Comparison of ENCODE assay signal across 18 mouse cellular contexts in genomic region chr2:167142282-167142681, GRCm38 (mm10). TPM values are rescaled to one million over a fixed set of nuclear protein-coding genes. Genes with fewer than 3 reads are reported as not detected.
DNase-seq lines count a peak whose midpoint lies in the region; ATAC-seq lines count a peak whose summit lies in the region.
"Had no signal": no experiment of that assay in that cellular context is flagged by ENCODE, and none has a peak within 500 bp of the region (broad histone marks: within the 10 kb centered on the region; RNA-seq: fewer than 3 reads in every experiment).

No protein-coding gene starts in this region.

- H3K9ac ChIP-seq in liver, embryonic 12.5 days, result no peak overlapping the region
- H3K9ac ChIP-seq in liver, embryonic 11.5 days (ENCODE audit: low read depth, low read length), result no peak overlapping the region
- no peak overlapping the region for H3K9ac ChIP-seq in midbrain, embryonic 11.5 days (ENCODE audit: low read length)
- no peak overlapping the region for H3K9ac ChIP-seq in midbrain, embryonic 13.5 days (replicated peaks)
- H3K9ac ChIP-seq in liver, embryonic 15.5 days, result no peak overlapping the region
- H3K9ac ChIP-seq: forebrain, embryonic 13.5 days; hindbrain, embryonic 14.5 days had no signal

- H3K9me3 ChIP-seq in liver, embryonic 12.5 days (replicated peaks), result no peaks in the 10 kb centered on the region
- no peaks in the 10 kb centered on the region for H3K9me3 ChIP-seq in liver, embryonic 11.5 days (ENCODE audit: control insufficient read depth, low read length)
- H3K9me3 ChIP-seq in midbrain, embryonic 11.5 days (ENCODE audit: control insufficient read depth, low read length), result no peaks in the 10 kb centered on the region
- no peaks in the 10 kb centered on the region for H3K9me3 ChIP-seq in midbrain, embryonic 13.5 days
- no peaks in the 10 kb centered on the region for H3K9me3 ChIP-seq in liver, embryonic 15.5 days (replicated peaks)
- H3K9me3 ChIP-seq: forebrain, embryonic 13.5 days; heart, embryonic 10.5 days; hindbrain, embryonic 10.5 days had no signal

- 0 out of 2 replicates have a peak, but pooled peaks have one; percentile 46 for ATAC-seq in liver, embryonic 12.5 days
- no peak for ATAC-seq in liver, embryonic 11.5 days (replicated peaks; ENCODE audit: low FRiP score)
- ATAC-seq in midbrain, embryonic 11.5 days (ENCODE audit: low FRiP score), result no peak
- no peak for ATAC-seq in midbrain, embryonic 13.5 days
- peak; percentile 53; the same call in 1 of the 2 replicates for ATAC-seq in liver, embryonic 15.5 days (ENCODE audit: insufficient read depth)
- ATAC-seq: forebrain, embryonic 13.5 days had no signal

- peaks cover 84% of the 10 kb centered on the region for H3K27me3 ChIP-seq in liver, embryonic 12.5 days (replicated peaks)
- H3K27me3 ChIP-seq in liver, embryonic 11.5 days (replicated peaks; ENCODE audit: control insufficient read depth, insufficient read depth, low read length), result peaks cover 42% of the 10 kb centered on the region
- no peaks in the 10 kb centered on the region for H3K27me3 ChIP-seq in midbrain, embryonic 11.5 days (ENCODE audit: control insufficient read depth, insufficient read depth, low read length)
- no peaks in the 10 kb centered on the region for H3K27me3 ChIP-seq in midbrain, embryonic 13.5 days
- H3K27me3 ChIP-seq in liver, embryonic 15.5 days, result peaks cover 66% of the 10 kb centered on the region
- H3K27me3 ChIP-seq: forebrain, embryonic 13.5 days had no signal

- WGBS in liver, embryonic 12.5 days (ENCODE audit: insufficient replicate concordance), result 74% methylated on average over 3 of the region's 3 CpGs
- 82% methylated on average over 3 of the region's 3 CpGs for WGBS in liver, embryonic 11.5 days
- 95% methylated on average over 3 of the region's 3 CpGs for WGBS in midbrain, embryonic 11.5 days
- WGBS in midbrain, embryonic 13.5 days, result 86% methylated on average over 3 of the region's 3 CpGs
- 62% methylated on average over 3 of the region's 3 CpGs for WGBS in liver, embryonic 15.5 days (ENCODE audit: insufficient replicate concordance)

- H3K4me3 ChIP-seq in liver, embryonic 12.5 days, result no peak overlapping the region
- no peak overlapping the region for H3K4me3 ChIP-seq in liver, embryonic 11.5 days (ENCODE audit: low read depth, low read length)
- no peak overlapping the region for H3K4me3 ChIP-seq in midbrain, embryonic 11.5 days (ENCODE audit: low read depth, low read length)
- no peak overlapping the region for H3K4me3 ChIP-seq in midbrain, embryonic 13.5 days (replicated peaks)
- H3K4me3 ChIP-seq in liver, embryonic 15.5 days (replicated peaks), result no peak overlapping the region
- H3K4me3 ChIP-seq: forebrain, embryonic 13.5 days; heart, embryonic 10.5 days; hindbrain, embryonic 10.5 days had no signal

- H3K4me2 ChIP-seq in liver, embryonic 12.5 days, result peak overlapping the region; percentile 38
- no peak overlapping the region for H3K4me2 ChIP-seq in liver, embryonic 11.5 days
- no peak overlapping the region for H3K4me2 ChIP-seq in midbrain, embryonic 11.5 days
- H3K4me2 ChIP-seq in midbrain, embryonic 13.5 days (replicated peaks), result no peak overlapping the region
- H3K4me2 ChIP-seq in liver, embryonic 15.5 days, result 0 out of 2 replicates have a peak overlapping the region, but pooled peaks have one; percentile 8
- H3K4me2 ChIP-seq: forebrain, embryonic 13.5 days; hindbrain, embryonic 14.5 days had no signal

- no peak overlapping the region for H3K27ac ChIP-seq in liver, embryonic 12.5 days
- H3K27ac ChIP-seq in liver, embryonic 11.5 days (ENCODE audit: low read depth, low read length), result no peak overlapping the region
- no peak overlapping the region for H3K27ac ChIP-seq in midbrain, embryonic 11.5 days (ENCODE audit: low read depth, low read length)
- H3K27ac ChIP-seq in midbrain, embryonic 13.5 days, result no peak overlapping the region
- H3K27ac ChIP-seq in liver, embryonic 15.5 days (replicated peaks), result no peak overlapping the region
- H3K27ac ChIP-seq: forebrain, embryonic 13.5 days; heart, embryonic 10.5 days; hindbrain, embryonic 10.5 days; hindbrain, embryonic 14.5 days had no signal

- no peak for DNase-seq in liver, embryonic 11.5 days (ENCODE audit: low spot score)
- DNase-seq in midbrain, embryonic 11.5 days (ENCODE audit: low spot score, missing footprints), result peak; percentile 0
- DNase-seq in lung, postnatal 36 days, result no peak
- no peak for DNase-seq in natural killer cell, adult 2 months (ENCODE audit: low spot score in 2 of 2)
- DNase-seq: adrenal gland, adult 8-10 months; adrenal gland, postnatal 36 days; cerebellum, adult 11 months; cerebellum, adult 8-10 months; cerebellum, postnatal 14 days; gastrocnemius, postnatal 10 days; heart, adult 18-20 months had no signal

- peaks cover 25% of the 10 kb centered on the region for H3K4me1 ChIP-seq in liver, embryonic 12.5 days
- H3K4me1 ChIP-seq in liver, embryonic 11.5 days (replicated peaks; ENCODE audit: control insufficient read depth, insufficient read depth, low read length), result peaks cover 12% of the 10 kb centered on the region
- peaks cover 6% of the 10 kb centered on the region; the same call in 1 of the 2 replicates for H3K4me1 ChIP-seq in midbrain, embryonic 11.5 days (ENCODE audit: control insufficient read depth, insufficient read depth, low read length)
- peaks cover 31% of the 10 kb centered on the region for H3K4me1 ChIP-seq in midbrain, embryonic 13.5 days (replicated peaks)
- peaks cover 16% of the 10 kb centered on the region for H3K4me1 ChIP-seq in liver, embryonic 15.5 days (replicated peaks)

- H3K36me3 ChIP-seq in liver, embryonic 12.5 days, result no peaks in the 10 kb centered on the region
- H3K36me3 ChIP-seq in liver, embryonic 11.5 days (ENCODE audit: control insufficient read depth, insufficient read depth, low read length), result no peaks in the 10 kb centered on the region
- no peaks in the 10 kb centered on the region for H3K36me3 ChIP-seq in midbrain, embryonic 11.5 days (ENCODE audit: control insufficient read depth, insufficient read depth, low read length)
- no peaks in the 10 kb centered on the region for H3K36me3 ChIP-seq in midbrain, embryonic 13.5 days
- H3K36me3 ChIP-seq in liver, embryonic 15.5 days (replicated peaks), result no peaks in the 10 kb centered on the region
- H3K36me3 ChIP-seq: heart, embryonic 10.5 days; hindbrain, embryonic 10.5 days had no signal

RNA-seq across cellular contexts. Expression of gene Kcnb1, which starts 47.7 kb away (rescaled TPM):
- 0.19 and 0.43 TPM in 2 replicates for polyA plus RNA-seq in liver, embryonic 12.5 days (2016; fragmentation: Nextera tagmentation; extraction: Ambion mirVana)
- polyA plus RNA-seq in liver, embryonic 11.5 days (2014; fragmentation: Nextera tagmentation; extraction: Ambion mirVana), result 0.12 and 0.73 TPM in 2 replicates
- polyA plus RNA-seq in midbrain, embryonic 11.5 days (2014; fragmentation: Nextera tagmentation; extraction: Ambion mirVana), result 0.75 and 0.96 TPM in 2 replicates
- polyA plus RNA-seq in midbrain, embryonic 13.5 days (2015; fragmentation: Nextera tagmentation; extraction: Ambion mirVana), result 2.1 and 2.3 TPM in 2 replicates
- 0.06 and 0.13 TPM in 2 replicates for polyA plus RNA-seq in liver, embryonic 15.5 days (2015; fragmentation: Nextera tagmentation; extraction: Ambion mirVana)

Comparison
In these comparisons a context has a peak if more than half of its experiments do, and no peak if none do; other contexts are left out.
1. ATAC-seq: peak in liver, embryonic 12.5 days (single experiment) and liver, embryonic 15.5 days (single experiment); none in liver, embryonic 11.5 days (single experiment), midbrain, embryonic 11.5 days (single experiment) and midbrain, embryonic 13.5 days (single experiment).
2. H3K4me2 ChIP-seq: peak in liver, embryonic 12.5 days (single experiment) and liver, embryonic 15.5 days (single experiment); none in liver, embryonic 11.5 days (single experiment), midbrain, embryonic 11.5 days (single experiment) and midbrain, embryonic 13.5 days (single experiment).